ENCODE assay signal across 24 mouse cellular contexts in the genomic region with DNA sequence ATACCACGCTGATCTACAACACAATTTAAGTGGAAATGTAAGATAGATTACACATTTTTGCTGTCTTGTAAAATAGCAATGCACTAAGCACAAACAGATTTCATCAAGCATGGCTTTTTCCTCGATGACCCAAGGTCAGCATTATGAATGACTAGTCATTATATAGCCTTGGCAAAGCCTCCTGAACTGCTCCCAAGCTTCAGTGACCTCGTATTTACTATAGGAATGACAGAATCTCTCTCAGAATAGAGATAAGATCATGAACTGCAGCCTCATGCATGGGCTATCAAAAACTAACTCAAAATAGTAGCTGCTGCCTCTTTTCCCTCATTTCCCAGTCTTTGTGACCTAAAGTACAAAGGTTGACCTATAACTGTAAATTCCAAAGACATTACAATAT.
DNase-seq lines count a peak whose midpoint lies in the region; ATAC-seq and TF ChIP-seq lines count a peak whose summit lies in the region.
"Had no signal": no experiment of that assay in that cellular context is flagged by ENCODE, and none has a peak within 500 bp of the region (broad histone marks: within the 10 kb centered on the region; RNA-seq: fewer than 3 reads in every experiment).

No protein-coding gene starts in this region.

- TF ChIP-seq EP300 in lung, postnatal 0 days (IDR thresholded peaks at IDR 0.05): no peak

- H3K4me1 ChIP-seq in kidney, embryonic 15.5 days: peaks cover 5% of the 10 kb centered on the region; the same call in 1 of the 2 replicates
- H3K4me1 ChIP-seq in lung, postnatal 0 days (ENCODE audit: insufficient read depth, low read depth, low read length): no peaks in the 10 kb centered on the region
- no peaks in the 10 kb centered on the region for H3K4me1 ChIP-seq in neural tube, embryonic 15.5 days
- H3K4me1 ChIP-seq in hindbrain, embryonic 12.5 days: no peaks in the 10 kb centered on the region
- H3K4me1 ChIP-seq: embryonic facial prominence, embryonic 15.5 days; hindbrain, embryonic 13.5 days had no signal

- no peak overlapping the region for H3K4me2 ChIP-seq in kidney, embryonic 15.5 days
- no peak overlapping the region for H3K4me2 ChIP-seq in lung, postnatal 0 days (replicated peaks; ENCODE audit: low read depth, low read length)
- H3K4me2 ChIP-seq in neural tube, embryonic 15.5 days: no peak overlapping the region
- H3K4me2 ChIP-seq in hindbrain, embryonic 12.5 days (replicated peaks): no peak overlapping the region
- H3K4me2 ChIP-seq: embryonic facial prominence, embryonic 15.5 days; heart, embryonic 13.5 days; hindbrain, embryonic 13.5 days had no signal

- ATAC-seq in kidney, embryonic 15.5 days (replicated peaks; ENCODE audit: low FRiP score): peak; percentile 67
- no peak for ATAC-seq in lung, postnatal 0 days
- ATAC-seq in neural tube, embryonic 15.5 days (ENCODE audit: low FRiP score): no peak
- ATAC-seq in hindbrain, embryonic 12.5 days (ENCODE audit: low FRiP score): no peak
- ATAC-seq: activated CD4-positive, CD25-positive, alpha-beta regulatory T cell, adult 4 months; hindbrain, postnatal 0 days; Patski had no signal

- H3K9me3 ChIP-seq in kidney, embryonic 15.5 days (replicated peaks): no peaks in the 10 kb centered on the region
- H3K9me3 ChIP-seq in lung, postnatal 0 days (ENCODE audit: low read length): no peaks in the 10 kb centered on the region
- H3K9me3 ChIP-seq in neural tube, embryonic 15.5 days (replicated peaks): no peaks in the 10 kb centered on the region
- no peaks in the 10 kb centered on the region for H3K9me3 ChIP-seq in hindbrain, embryonic 12.5 days (replicated peaks)
- H3K9me3 ChIP-seq: embryonic facial prominence, embryonic 15.5 days; forebrain, embryonic 10.5 days; hindbrain, embryonic 13.5 days had no signal

- H3K27me3 ChIP-seq in kidney, embryonic 15.5 days: no peaks in the 10 kb centered on the region
- H3K27me3 ChIP-seq in lung, postnatal 0 days (replicated peaks; ENCODE audit: insufficient read depth, low read length): no peaks in the 10 kb centered on the region
- no peaks in the 10 kb centered on the region for H3K27me3 ChIP-seq in neural tube, embryonic 15.5 days (replicated peaks)
- no peaks in the 10 kb centered on the region for H3K27me3 ChIP-seq in hindbrain, embryonic 12.5 days
- H3K27me3 ChIP-seq: CH12.LX; embryonic facial prominence, embryonic 15.5 days; heart, embryonic 13.5 days; hindbrain, embryonic 13.5 days; Patski had no signal

- H3K36me3 ChIP-seq in kidney, embryonic 15.5 days: no peaks in the 10 kb centered on the region
- no peaks in the 10 kb centered on the region for H3K36me3 ChIP-seq in lung, postnatal 0 days (ENCODE audit: insufficient read depth, low read length)
- H3K36me3 ChIP-seq in neural tube, embryonic 15.5 days: no peaks in the 10 kb centered on the region
- H3K36me3 ChIP-seq in hindbrain, embryonic 12.5 days: no peaks in the 10 kb centered on the region
- H3K36me3 ChIP-seq: embryonic facial prominence, embryonic 15.5 days; forebrain, embryonic 10.5 days; heart, embryonic 13.5 days; hindbrain, embryonic 13.5 days had no signal

- peak; percentile 11 for DNase-seq in adrenal gland, postnatal 10 days
- DNase-seq in adrenal gland, adult 18-20 months (ENCODE audit: low spot score in 2 of 2): no peak
- no peak for DNase-seq in kidney, postnatal 36 days
- DNase-seq in lung, postnatal 0 days (ENCODE audit: low spot score): peak; percentile 4
- DNase-seq in lung, postnatal 25 days (ENCODE audit: low spot score): no peak
- DNase-seq: cerebellum, adult 11 months; cerebellum, adult 8-10 months; cerebellum, postnatal 14 days; embryo, embryonic 11 days; gastrocnemius, adult 2 months; gastrocnemius, postnatal 25 days; heart, postnatal 4 days had no signal

- WGBS in kidney, embryonic 15.5 days: 55% methylated on average over 3 of the region's 3 CpGs
- 36% methylated on average over 3 of the region's 3 CpGs for WGBS in lung, postnatal 0 days
- 70% methylated on average over 3 of the region's 3 CpGs for WGBS in neural tube, embryonic 15.5 days
- 75% methylated on average over 3 of the region's 3 CpGs for WGBS in hindbrain, embryonic 12.5 days

- no peak for TF ChIP-seq CTCF in lung, postnatal 0 days (IDR thresholded peaks at IDR 0.05)

- no peak overlapping the region for H3K9ac ChIP-seq in kidney, embryonic 15.5 days
- H3K9ac ChIP-seq in lung, postnatal 0 days (replicated peaks; ENCODE audit: low read depth): no peak overlapping the region
- H3K9ac ChIP-seq in neural tube, embryonic 15.5 days (replicated peaks): no peak overlapping the region
- no peak overlapping the region for H3K9ac ChIP-seq in hindbrain, embryonic 12.5 days
- H3K9ac ChIP-seq: embryonic facial prominence, embryonic 15.5 days; heart, embryonic 13.5 days; hindbrain, embryonic 13.5 days had no signal

- no peak overlapping the region; the same call in 1 of the 2 replicates for H3K27ac ChIP-seq in kidney, embryonic 15.5 days
- no peak overlapping the region for H3K27ac ChIP-seq in lung, postnatal 0 days (ENCODE audit: low read length)
- H3K27ac ChIP-seq in neural tube, embryonic 15.5 days (replicated peaks): no peak overlapping the region
- H3K27ac ChIP-seq in hindbrain, embryonic 12.5 days: no peak overlapping the region
- H3K27ac ChIP-seq: embryonic facial prominence, embryonic 15.5 days; forebrain, embryonic 10.5 days; gastrocnemius, adult 2 months; heart, embryonic 13.5 days; hindbrain, embryonic 13.5 days; hindbrain, postnatal 0 days had no signal

- no peak overlapping the region for H3K4me3 ChIP-seq in kidney, embryonic 15.5 days (replicated peaks)
- no peak overlapping the region for H3K4me3 ChIP-seq in lung, postnatal 0 days (ENCODE audit: low read depth, low read length)
- H3K4me3 ChIP-seq in neural tube, embryonic 15.5 days (replicated peaks): no peak overlapping the region
- no peak overlapping the region for H3K4me3 ChIP-seq in hindbrain, embryonic 12.5 days
- H3K4me3 ChIP-seq: embryonic facial prominence, embryonic 15.5 days; erythroblast, embryonic 14.5 days; forebrain, embryonic 10.5 days; gastrocnemius, adult 2 months; heart, embryonic 13.5 days; hindbrain, embryonic 13.5 days had no signal

Comparison
In these comparisons a context has a peak if more than half of its experiments do, and no peak if none do; other contexts are left out.
1. DNase-seq: peak in adrenal gland, postnatal 10 days (single experiment) and lung, postnatal 0 days (single experiment); none in adrenal gland, adult 18-20 months (0 of 2), kidney, postnatal 36 days (0 of 2) and lung, postnatal 25 days (single experiment).